Mouse (Mus musculus): ENCODE data around the gene 4930404N11Rik. TPM values are rescaled to one million over a fixed set of nuclear protein-coding genes. Genes with fewer than 3 reads are reported as not detected.
A peak's percentile ranks its signal among the peaks of the same experiment; 100 is the strongest.

Gene 4930404N11Rik
- polyA plus RNA-seq, 1 experiment from 2014 or later, result 0.67 TPM

DNA sequence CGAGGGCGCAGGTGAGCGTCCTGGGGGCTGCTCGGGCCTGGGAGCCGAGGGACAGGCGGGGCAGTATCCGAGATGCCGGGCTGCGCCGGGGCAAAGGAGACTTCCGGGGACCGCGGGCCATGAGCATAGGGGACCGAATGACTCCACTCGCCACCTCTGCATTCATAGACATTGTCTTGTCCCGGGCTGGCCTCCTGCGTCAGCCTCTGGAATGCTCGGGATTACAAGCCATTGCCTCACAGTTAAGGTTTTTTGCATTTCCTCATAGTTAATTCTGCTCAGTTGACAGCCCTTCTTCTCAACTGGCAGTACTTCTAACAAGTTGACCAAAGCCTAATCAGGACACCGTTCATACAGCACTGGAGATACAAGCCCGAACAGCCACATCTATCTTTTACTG lies 44.2 kb downstream of the 4930404N11Rik start:
- H3K9ac ChIP-seq (ENCODE audit: low read depth, low read length), result peak overlapping the region; percentile 88
- H3K4me2 ChIP-seq, result peak overlapping the region; percentile 87
- H3K4me3 ChIP-seq (ENCODE audit: low read depth, low read length), result peak overlapping the region; percentile 96
- peak overlapping the region; percentile 85 for H3K27ac ChIP-seq (ENCODE audit: low read depth, low read length)
- no peak for ATAC-seq (replicated peaks; ENCODE audit: insufficient number of reproducible peaks, low FRiP score, low TSS enrichment)
- peaks cover 35% of the 10 kb centered on the region for H3K4me1 ChIP-seq (ENCODE audit: control insufficient read depth, insufficient read depth, low read length)
- H3K36me3 ChIP-seq (ENCODE audit: control insufficient read depth, insufficient read depth, low read length), result peaks cover 41% of the 10 kb centered on the region
- no peaks in the 10 kb centered on the region for H3K27me3 ChIP-seq (ENCODE audit: control insufficient read depth, insufficient read depth, low read length)
- no peaks in the 10 kb centered on the region for H3K9me3 ChIP-seq (replicated peaks; ENCODE audit: control insufficient read depth, low read length)
- WGBS (ENCODE audit: insufficient replicate concordance), result 1% methylated on average over 20 of the region's 20 CpGs

DNA sequence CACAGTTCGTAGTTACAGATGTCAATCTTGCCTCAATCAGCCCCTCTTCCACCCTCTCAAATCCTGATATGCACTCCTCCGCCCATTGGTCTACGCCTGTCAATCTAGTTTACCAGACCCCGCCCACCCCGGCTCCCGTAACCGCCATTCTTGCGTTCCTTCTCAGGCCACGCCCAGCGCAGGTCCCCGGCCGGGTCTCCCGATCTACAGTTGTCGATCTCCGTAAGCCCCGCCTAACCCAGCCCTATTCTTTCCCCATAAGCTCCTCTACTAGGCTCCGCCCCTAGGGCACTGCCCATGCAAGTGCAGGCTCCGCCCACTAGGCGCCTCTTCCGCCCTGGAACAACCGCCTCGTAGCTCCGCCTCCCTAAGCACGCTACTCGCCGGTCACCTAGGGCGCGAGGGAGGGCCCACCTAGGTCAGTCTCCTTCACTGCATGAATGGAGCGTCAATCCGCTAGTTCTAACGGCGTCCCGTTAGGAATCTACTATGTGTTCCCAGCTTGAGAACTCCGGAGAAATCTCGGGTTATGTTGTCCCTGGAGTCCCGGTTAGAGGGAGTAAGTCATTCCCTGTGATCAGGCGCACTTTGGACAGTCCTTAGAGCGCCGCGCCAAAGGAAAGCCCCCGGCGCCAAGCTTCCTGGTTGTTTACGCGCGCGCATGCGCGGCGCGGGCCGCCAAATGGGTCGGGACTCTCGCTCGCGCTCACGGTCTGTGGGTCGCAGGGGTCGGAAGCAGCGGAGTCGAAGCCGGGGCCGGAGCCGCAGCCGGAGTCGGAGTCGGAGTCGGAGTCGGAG lies 44.9 kb downstream of the 4930404N11Rik start, which contains the start of gene Cactin:
Gene Cactin (plus strand): TSS at position 554 of the 798 bp plus-strand sequence.
- H3K4me2 ChIP-seq, result peak within 1 kb of the TSS; percentile 87
- peaks cover 37% of the 10 kb centered on the region for H3K36me3 ChIP-seq (ENCODE audit: control insufficient read depth, insufficient read depth, low read length)
- H3K9me3 ChIP-seq (replicated peaks; ENCODE audit: control insufficient read depth, low read length), result no peaks in the 10 kb centered on the region
- H3K27me3 ChIP-seq (ENCODE audit: control insufficient read depth, insufficient read depth, low read length), result no peaks in the 10 kb centered on the region
- under 1% methylated on average over 68 of the region's 68 CpGs for WGBS (ENCODE audit: insufficient replicate concordance)
- peak within 1 kb of the TSS; percentile 85 for H3K27ac ChIP-seq (ENCODE audit: low read depth, low read length)
- peak within 1 kb of the TSS; percentile 88 for H3K9ac ChIP-seq (ENCODE audit: low read depth, low read length)
- H3K4me3 ChIP-seq (ENCODE audit: low read depth, low read length), result peak within 1 kb of the TSS; percentile 96
- peaks cover 37% of the 10 kb centered on the region for H3K4me1 ChIP-seq (ENCODE audit: control insufficient read depth, insufficient read depth, low read length)
- peak; percentile 90 for ATAC-seq (replicated peaks; ENCODE audit: insufficient number of reproducible peaks, low FRiP score, low TSS enrichment)

DNA sequence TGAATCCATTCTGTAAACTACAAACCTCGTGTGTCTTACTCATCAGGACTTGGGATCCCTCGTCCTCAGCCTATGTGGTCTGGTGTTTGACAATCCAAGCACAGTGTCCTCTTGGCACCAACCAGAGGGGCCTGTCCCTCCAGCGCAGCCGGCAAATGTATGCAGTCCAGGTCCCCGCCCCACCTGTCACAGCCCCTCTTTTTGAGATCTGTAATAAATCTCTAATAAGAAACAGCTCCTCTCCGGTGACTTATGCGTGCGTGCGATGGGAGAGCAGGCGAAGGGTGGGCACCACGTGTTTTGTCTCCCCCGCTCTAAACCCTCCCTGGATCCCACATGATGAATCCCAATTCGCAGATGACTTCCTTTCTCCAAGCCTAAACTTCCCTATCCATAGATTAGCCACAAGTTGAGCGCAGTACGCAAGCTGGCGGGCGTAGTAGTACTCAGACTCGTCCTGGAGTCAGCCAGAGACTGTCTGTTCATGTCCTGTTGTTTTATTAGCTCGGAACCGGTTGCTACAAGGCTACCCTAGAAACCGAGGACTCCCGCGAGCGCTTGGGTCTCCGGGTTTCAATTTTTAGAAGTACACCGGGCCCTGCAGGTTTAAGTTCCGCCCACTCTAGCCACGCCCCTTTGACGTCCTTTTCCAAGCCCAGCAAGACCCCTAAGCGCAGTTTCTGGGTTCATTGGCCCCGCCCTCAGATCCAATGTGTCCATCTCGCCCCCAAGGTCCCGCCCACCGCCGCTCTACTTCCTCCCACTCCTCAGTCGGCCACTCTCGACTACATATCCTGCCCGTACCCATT lies 45.7 kb downstream of the 4930404N11Rik start:
- Histone ChIP-seq H3K4me1 (ENCODE audit: control insufficient read depth, insufficient read depth, low read length) (peaks cover 37% of the 10 kb centered on the region), H3K27me3 (ENCODE audit: control insufficient read depth, insufficient read depth, low read length) (no peaks in the 10 kb centered on the region), H3K9me3 (replicated peaks; ENCODE audit: control insufficient read depth, low read length) (no peaks in the 10 kb centered on the region), H3K4me2 (peak overlapping the region; percentile 87), H3K36me3 (ENCODE audit: control insufficient read depth, insufficient read depth, low read length) (peaks cover 31% of the 10 kb centered on the region), H3K9ac (ENCODE audit: low read depth, low read length) (peak overlapping the region; percentile 72), H3K27ac (ENCODE audit: low read depth, low read length) (peak overlapping the region; percentile 85), H3K4me3 (ENCODE audit: low read depth, low read length) (peak overlapping the region; percentile 96)
- no peak for ATAC-seq (replicated peaks; ENCODE audit: insufficient number of reproducible peaks, low FRiP score, low TSS enrichment)
- 2% methylated on average over 38 of the region's 38 CpGs for WGBS (ENCODE audit: insufficient replicate concordance)

- peak overlapping the region; percentile 85; the same call in 1 of the 2 replicates for H3K27ac ChIP-seq (ENCODE audit: low read depth, low read length)
- peaks cover 25% of the 10 kb centered on the region for H3K36me3 ChIP-seq (ENCODE audit: control insufficient read depth, insufficient read depth, low read length)
- H3K9me3 ChIP-seq (replicated peaks; ENCODE audit: control insufficient read depth, low read length), result no peaks in the 10 kb centered on the region
- no peaks in the 10 kb centered on the region for H3K27me3 ChIP-seq (ENCODE audit: control insufficient read depth, insufficient read depth, low read length)
- peak overlapping the region; percentile 72; the same call in 1 of the 2 replicates for H3K9ac ChIP-seq (ENCODE audit: low read depth, low read length)
- peaks cover 37% of the 10 kb centered on the region for H3K4me1 ChIP-seq (ENCODE audit: control insufficient read depth, insufficient read depth, low read length)
- H3K4me3 ChIP-seq (ENCODE audit: low read depth, low read length), result peak overlapping the region; percentile 96
- ATAC-seq (replicated peaks; ENCODE audit: insufficient number of reproducible peaks, low FRiP score, low TSS enrichment), result no peak
- H3K4me2 ChIP-seq, result peak overlapping the region; percentile 87
- WGBS (ENCODE audit: insufficient replicate concordance), result 43% methylated on average over 8 of the region's 8 CpGs
These were observed 46.3 kb downstream of the 4930404N11Rik start for GRCm38 (mm10) chr10:81319330-81319699.

GRCm38 (mm10) chr10:81318589-81319329 lies 46.9 kb downstream of the 4930404N11Rik start:
- H3K4me2 ChIP-seq, result peak overlapping the region; percentile 87
- H3K27ac ChIP-seq (ENCODE audit: low read depth, low read length), result no peak overlapping the region
- H3K4me1 ChIP-seq (ENCODE audit: control insufficient read depth, insufficient read depth, low read length), result peaks cover 37% of the 10 kb centered on the region
- H3K27me3 ChIP-seq (ENCODE audit: control insufficient read depth, insufficient read depth, low read length), result no peaks in the 10 kb centered on the region
- H3K9ac ChIP-seq (ENCODE audit: low read depth, low read length), result peak overlapping the region; percentile 72; the same call in 1 of the 2 replicates
- no peak for ATAC-seq (replicated peaks; ENCODE audit: insufficient number of reproducible peaks, low FRiP score, low TSS enrichment)
- H3K36me3 ChIP-seq (ENCODE audit: control insufficient read depth, insufficient read depth, low read length), result peaks cover 25% of the 10 kb centered on the region
- H3K4me3 ChIP-seq (ENCODE audit: low read depth, low read length), result no peak overlapping the region
- no peaks in the 10 kb centered on the region for H3K9me3 ChIP-seq (replicated peaks; ENCODE audit: control insufficient read depth, low read length)
- WGBS (ENCODE audit: insufficient replicate concordance), result 87% methylated on average over 13 of the region's 13 CpGs

GRCm38 (mm10) chr10:81317273-81317672 lies 48.3 kb downstream of the 4930404N11Rik start:
- Histone ChIP-seq H3K9me3 (replicated peaks; ENCODE audit: control insufficient read depth, low read length) (no peaks in the 10 kb centered on the region), H3K36me3 (ENCODE audit: control insufficient read depth, insufficient read depth, low read length) (peaks cover 19% of the 10 kb centered on the region), H3K9ac (ENCODE audit: low read depth, low read length) (peak overlapping the region; percentile 66), H3K4me1 (ENCODE audit: control insufficient read depth, insufficient read depth, low read length) (peaks cover 34% of the 10 kb centered on the region), H3K27ac (ENCODE audit: low read depth, low read length) (no peak overlapping the region), H3K4me3 (ENCODE audit: low read depth, low read length) (peak overlapping the region; percentile 28), H3K4me2 (peak overlapping the region; percentile 63), H3K27me3 (ENCODE audit: control insufficient read depth, insufficient read depth, low read length) (no peaks in the 10 kb centered on the region)
- no peak for ATAC-seq (replicated peaks; ENCODE audit: insufficient number of reproducible peaks, low FRiP score, low TSS enrichment)
- 8% methylated on average over 20 of the region's 20 CpGs for WGBS (ENCODE audit: insufficient replicate concordance)

GRCm38 (mm10) chr10:81316338-81317060 lies 49.1 kb downstream of the 4930404N11Rik start:
- Histone ChIP-seq H3K4me3 (ENCODE audit: low read depth, low read length) (peak overlapping the region; percentile 28), H3K27ac (ENCODE audit: low read depth, low read length) (no peak overlapping the region), H3K9me3 (replicated peaks; ENCODE audit: control insufficient read depth, low read length) (no peaks in the 10 kb centered on the region), H3K4me1 (ENCODE audit: control insufficient read depth, insufficient read depth, low read length) (peaks cover 26% of the 10 kb centered on the region), H3K36me3 (ENCODE audit: control insufficient read depth, insufficient read depth, low read length) (peaks cover 23% of the 10 kb centered on the region), H3K9ac (ENCODE audit: low read depth, low read length) (peak overlapping the region; percentile 66; the same call in 1 of the 2 replicates), H3K4me2 (peak overlapping the region; percentile 63), H3K27me3 (ENCODE audit: control insufficient read depth, insufficient read depth, low read length) (no peaks in the 10 kb centered on the region)
- no peak for ATAC-seq (replicated peaks; ENCODE audit: insufficient number of reproducible peaks, low FRiP score, low TSS enrichment)
- WGBS (ENCODE audit: insufficient replicate concordance), result 46% methylated on average over 16 of the region's 16 CpGs
